Mouse (Mus musculus): ENCODE results near the gene Susd2. TPM values are rescaled to one million over a fixed set of nuclear protein-coding genes. Genes with fewer than 3 reads are reported as not detected.
A peak's percentile ranks its signal among the peaks of the same experiment; 100 is the strongest.

The Susd2 gene
- polyA plus RNA-seq, 1 experiment from 2014 or later = 3.6 TPM

DNA sequence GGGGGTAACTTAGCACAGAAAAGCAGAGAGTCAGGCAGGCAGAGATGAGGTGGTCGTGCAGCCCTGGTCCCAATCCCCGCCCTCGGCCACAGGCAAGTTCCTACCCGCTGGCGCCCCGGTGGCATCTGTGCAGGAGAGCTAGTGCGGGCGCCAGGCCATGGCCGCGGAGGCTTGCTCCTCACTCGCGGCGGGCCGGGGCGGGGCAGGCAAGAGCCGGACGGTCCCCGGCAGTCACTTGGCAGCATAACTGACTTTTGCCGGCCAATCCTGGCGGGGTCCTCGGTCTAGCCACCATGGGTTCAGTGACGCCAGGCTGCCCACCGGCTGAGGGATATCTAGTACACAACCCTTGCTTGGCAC lies 24.1 kb upstream of the Susd2 start:
- H3K9me3 ChIP-seq = no peaks in the 10 kb centered on the region
- H3K9ac ChIP-seq = peak overlapping the region; percentile 64
- H3K4me2 ChIP-seq (replicated peaks) = peak overlapping the region; percentile 99
- peaks cover 22% of the 10 kb centered on the region for H3K36me3 ChIP-seq
- H3K4me3 ChIP-seq = peak overlapping the region; percentile 55
- 1% methylated on average over 23 of the region's 23 CpGs for WGBS
- H3K27me3 ChIP-seq (replicated peaks) = peaks cover 12% of the 10 kb centered on the region
- no peak overlapping the region for H3K27ac ChIP-seq
- peak; percentile 62 for ATAC-seq (ENCODE audit: low FRiP score, low read depth)
- peaks cover 21% of the 10 kb centered on the region for H3K4me1 ChIP-seq

- peak; percentile 57 for ATAC-seq (ENCODE audit: low FRiP score, low read depth)
- peak overlapping the region; percentile 99 for H3K4me2 ChIP-seq (replicated peaks)
- no peak overlapping the region for H3K27ac ChIP-seq
- WGBS = 1% methylated on average over 63 of the region's 63 CpGs
- peaks cover 12% of the 10 kb centered on the region for H3K27me3 ChIP-seq (replicated peaks)
- peak overlapping the region; percentile 55 for H3K4me3 ChIP-seq
- H3K9me3 ChIP-seq = no peaks in the 10 kb centered on the region
- peaks cover 26% of the 10 kb centered on the region for H3K36me3 ChIP-seq
- H3K4me1 ChIP-seq = peaks cover 21% of the 10 kb centered on the region
- H3K9ac ChIP-seq = peak overlapping the region; percentile 64
Observed at GRCm38 (mm10) chr10:75667115-75667910, 23.5 kb upstream of the Susd2 start.

DNA sequence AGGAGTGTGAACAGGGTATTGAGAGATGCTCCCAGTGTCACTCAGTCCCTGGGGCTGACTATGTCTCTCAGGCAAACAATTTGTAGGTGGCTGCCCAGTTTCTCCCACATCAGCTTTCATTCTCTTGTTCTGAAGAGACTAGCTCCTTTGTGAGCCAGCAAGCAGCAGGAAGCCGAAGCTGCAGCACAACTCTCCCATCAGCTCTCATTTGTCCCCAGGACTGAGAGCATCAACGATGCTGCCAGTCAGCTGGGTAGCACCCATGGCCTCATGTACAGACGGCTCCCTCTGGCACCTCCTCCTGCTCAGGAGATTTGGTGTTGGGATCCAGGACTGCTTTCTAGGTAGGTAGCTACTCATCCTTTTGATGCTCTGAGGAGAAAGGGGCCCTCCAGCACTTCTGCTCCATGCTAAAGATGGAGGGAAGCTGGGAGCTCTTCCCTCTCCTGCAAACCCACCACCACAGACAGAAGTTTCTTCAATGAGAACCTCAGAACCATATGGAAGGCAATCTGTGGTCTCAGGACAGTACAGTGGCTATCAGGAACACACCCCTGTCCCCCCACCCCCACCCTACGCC lies 22.7 kb upstream of the Susd2 start:
- ATAC-seq (ENCODE audit: low FRiP score, low read depth) = peak; percentile 51; the same call in 1 of the 2 replicates
- Histone ChIP-seq H3K36me3 (peaks cover 32% of the 10 kb centered on the region), H3K4me3 (peak overlapping the region; percentile 55), H3K9me3 (no peaks in the 10 kb centered on the region), H3K4me2 (replicated peaks) (peak overlapping the region; percentile 99), H3K27me3 (replicated peaks) (peaks cover 12% of the 10 kb centered on the region), H3K4me1 (peaks cover 21% of the 10 kb centered on the region), H3K27ac (no peak overlapping the region), H3K9ac (peak overlapping the region; percentile 64; the same call in 1 of the 2 replicates)
- WGBS = 32% methylated on average over 4 of the region's 4 CpGs

DNA sequence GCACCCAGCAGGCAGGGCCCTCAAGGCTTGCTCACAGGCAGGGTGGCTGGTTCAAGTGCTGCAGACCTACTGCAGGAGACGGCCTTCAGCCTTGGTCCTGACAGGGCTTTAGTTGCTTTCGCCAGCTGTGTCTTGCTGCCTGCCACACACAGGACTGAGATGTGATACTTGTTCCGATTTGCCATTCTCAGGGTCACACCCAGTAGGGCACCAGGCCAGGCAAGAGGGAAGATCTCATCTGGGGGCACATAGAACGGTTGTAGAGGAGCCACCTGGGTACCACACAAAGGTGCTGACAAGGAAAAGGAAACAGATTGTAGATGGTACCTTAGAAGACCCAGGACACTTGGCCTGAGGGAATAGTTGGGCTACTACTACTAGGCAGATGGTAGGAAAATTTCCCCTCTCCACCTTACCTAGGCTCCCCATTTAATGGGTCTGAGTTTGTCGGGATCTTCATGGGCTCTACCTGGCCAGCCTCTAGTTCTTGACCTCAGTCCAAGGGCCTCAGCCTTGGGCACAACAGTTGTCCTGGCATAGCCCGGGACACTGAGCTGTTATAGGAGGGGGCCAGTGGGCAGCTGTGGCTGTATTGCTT lies 21.0 kb upstream of the Susd2 start:
- no peak overlapping the region for H3K9ac ChIP-seq
- peaks cover 12% of the 10 kb centered on the region for H3K27me3 ChIP-seq (replicated peaks)
- 92% methylated on average over 6 of the region's 6 CpGs for WGBS
- H3K4me1 ChIP-seq = peaks cover 21% of the 10 kb centered on the region
- peaks cover 22% of the 10 kb centered on the region for H3K36me3 ChIP-seq
- H3K4me2 ChIP-seq (replicated peaks) = no peak overlapping the region
- H3K4me3 ChIP-seq = no peak overlapping the region
- H3K9me3 ChIP-seq = no peaks in the 10 kb centered on the region
- ATAC-seq (ENCODE audit: low FRiP score, low read depth) = no peak
- no peak overlapping the region for H3K27ac ChIP-seq

GRCm38 (mm10) chr10:75662575-75662974 lies 18.8 kb upstream of the Susd2 start:
- peaks cover 36% of the 10 kb centered on the region for H3K36me3 ChIP-seq
- no peak for ATAC-seq (ENCODE audit: low FRiP score, low read depth)
- no peaks in the 10 kb centered on the region for H3K27me3 ChIP-seq (replicated peaks)
- no peak overlapping the region for H3K9ac ChIP-seq
- H3K4me3 ChIP-seq = no peak overlapping the region
- no peak overlapping the region for H3K27ac ChIP-seq
- H3K9me3 ChIP-seq = no peaks in the 10 kb centered on the region
- WGBS = 94% methylated on average over 4 of the region's 4 CpGs
- no peak overlapping the region for H3K4me2 ChIP-seq (replicated peaks)
- H3K4me1 ChIP-seq = peaks cover 14% of the 10 kb centered on the region

- ATAC-seq (ENCODE audit: low FRiP score, low read depth) = no peak
- H3K4me3 ChIP-seq = no peak overlapping the region
- H3K27ac ChIP-seq = no peak overlapping the region
- no peak overlapping the region for H3K9ac ChIP-seq
- H3K4me2 ChIP-seq (replicated peaks) = no peak overlapping the region
- H3K9me3 ChIP-seq = no peaks in the 10 kb centered on the region
- H3K4me1 ChIP-seq = peaks cover 7% of the 10 kb centered on the region
- H3K27me3 ChIP-seq (replicated peaks) = no peaks in the 10 kb centered on the region
- H3K36me3 ChIP-seq = peaks cover 43% of the 10 kb centered on the region
- 78% methylated on average over 3 of the region's 3 CpGs for WGBS
Observed at GRCm38 (mm10) chr10:75661876-75662275, 18.1 kb upstream of the Susd2 start.

- H3K27ac ChIP-seq = no peak overlapping the region
Observed at GRCm38 (mm10) chr10:75661381-75661780, 17.6 kb upstream of the Susd2 start.

GRCm38 (mm10) chr10:75657772-75658171 lies 14.0 kb upstream of the Susd2 start:
- H3K27me3 ChIP-seq (replicated peaks) = no peaks in the 10 kb centered on the region
- ATAC-seq (ENCODE audit: low FRiP score, low read depth) = no peak
- no peak overlapping the region for H3K4me2 ChIP-seq (replicated peaks)
- H3K27ac ChIP-seq = no peak overlapping the region
- no peaks in the 10 kb centered on the region for H3K9me3 ChIP-seq
- WGBS = over 99% methylated on average over 7 of the region's 7 CpGs
- H3K9ac ChIP-seq = no peak overlapping the region
- H3K36me3 ChIP-seq = peaks cover 70% of the 10 kb centered on the region
- H3K4me3 ChIP-seq = no peak overlapping the region
- no peaks in the 10 kb centered on the region for H3K4me1 ChIP-seq

More at GRCm38 (mm10) chr10:75661381-75661780, 17.6 kb upstream of the Susd2 start:
- Histone ChIP-seq H3K9me3 (no peaks in the 10 kb centered on the region), H3K36me3 (peaks cover 48% of the 10 kb centered on the region), H3K4me3 (no peak overlapping the region), H3K27me3 (replicated peaks) (no peaks in the 10 kb centered on the region), H3K4me2 (replicated peaks) (no peak overlapping the region), H3K4me1 (peaks cover 2% of the 10 kb centered on the region; the same call in 1 of the 2 replicates), H3K9ac (no peak overlapping the region)
- WGBS = 92% methylated on average over 6 of the region's 6 CpGs
- ATAC-seq (ENCODE audit: low FRiP score, low read depth) = no peak

GRCm38 (mm10) chr10:75657165-75657564 lies 13.4 kb upstream of the Susd2 start:
- Histone ChIP-seq H3K4me2 (replicated peaks) (no peak overlapping the region), H3K27ac (no peak overlapping the region), H3K36me3 (peaks cover 72% of the 10 kb centered on the region), H3K9me3 (no peaks in the 10 kb centered on the region), H3K9ac (no peak overlapping the region), H3K27me3 (replicated peaks) (no peaks in the 10 kb centered on the region), H3K4me1 (no peaks in the 10 kb centered on the region), H3K4me3 (no peak overlapping the region)
- WGBS = 92% methylated on average over 5 of the region's 5 CpGs
- no peak for ATAC-seq (ENCODE audit: low FRiP score, low read depth)

DNA sequence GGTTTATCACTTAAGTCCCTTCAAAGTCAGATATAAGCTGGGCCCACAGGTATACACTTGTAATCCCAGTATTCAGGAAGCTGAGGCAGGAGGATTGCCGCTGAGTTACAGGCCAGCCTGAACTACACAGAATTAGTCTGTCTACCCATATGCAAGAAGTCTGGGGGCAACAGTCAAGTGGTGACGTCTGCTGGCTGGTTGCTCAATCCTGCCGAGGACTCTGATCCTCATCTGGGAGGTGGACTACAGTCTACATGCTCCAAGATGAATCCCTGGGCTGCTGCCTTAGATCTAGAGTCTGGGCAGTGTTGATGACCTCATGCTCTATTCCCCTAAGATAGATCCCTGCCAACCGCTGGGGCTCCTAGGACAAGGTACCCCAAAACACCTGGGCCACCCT lies 10.2 kb upstream of the Susd2 start:
- peaks cover 97% of the 10 kb centered on the region for H3K36me3 ChIP-seq
- H3K27me3 ChIP-seq (replicated peaks) = no peaks in the 10 kb centered on the region
- H3K4me2 ChIP-seq (replicated peaks) = no peak overlapping the region
- 90% methylated on average over 4 of the region's 4 CpGs for WGBS
- H3K27ac ChIP-seq = no peak overlapping the region
- ATAC-seq (ENCODE audit: low FRiP score, low read depth) = no peak
- H3K4me3 ChIP-seq = no peak overlapping the region
- no peak overlapping the region for H3K9ac ChIP-seq
- H3K9me3 ChIP-seq = no peaks in the 10 kb centered on the region
- no peaks in the 10 kb centered on the region for H3K4me1 ChIP-seq

DNA sequence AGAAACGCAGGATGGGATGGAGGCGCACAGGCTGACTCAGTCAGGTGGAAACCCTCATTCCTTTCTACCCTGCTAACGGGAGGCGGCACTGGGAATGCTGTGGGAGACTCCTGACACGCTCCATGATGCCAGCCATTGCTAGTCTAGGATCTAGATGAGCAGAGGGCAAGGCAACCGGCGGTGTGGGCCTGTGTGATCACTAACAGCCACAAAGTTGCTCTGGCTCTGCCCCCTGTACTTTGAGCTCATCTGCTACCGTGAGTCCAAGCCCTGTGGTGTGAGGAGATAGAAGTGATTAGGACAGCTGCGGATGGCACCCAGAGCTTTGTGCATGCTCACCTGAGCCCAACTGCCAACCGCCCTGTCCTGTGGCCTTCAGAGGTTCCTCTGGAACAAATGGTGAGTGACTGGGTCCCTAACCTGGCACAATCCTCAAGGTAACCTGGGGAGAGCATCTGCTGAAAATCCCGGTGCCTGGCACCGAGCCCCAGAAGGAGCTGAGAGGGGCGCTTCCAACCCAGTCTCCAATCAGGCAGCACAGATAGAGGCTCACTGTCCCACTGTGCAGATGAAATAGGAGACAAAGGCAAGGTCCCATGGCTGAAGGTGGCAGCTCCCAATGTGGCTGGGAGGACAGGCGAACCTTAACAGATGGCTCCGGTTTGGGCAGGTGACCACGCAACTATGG lies 7.7 kb upstream of the Susd2 start:
- Histone ChIP-seq H3K9ac (no peak overlapping the region), H3K4me1 (no peaks in the 10 kb centered on the region), H3K4me3 (no peak overlapping the region), H3K9me3 (no peaks in the 10 kb centered on the region), H3K4me2 (replicated peaks) (no peak overlapping the region), H3K27ac (no peak overlapping the region), H3K36me3 (peaks cover 98% of the 10 kb centered on the region), H3K27me3 (replicated peaks) (no peaks in the 10 kb centered on the region; the same call in 1 of the 2 replicates)
- ATAC-seq (ENCODE audit: low FRiP score, low read depth) = no peak
- 97% methylated on average over 16 of the region's 16 CpGs for WGBS

DNA sequence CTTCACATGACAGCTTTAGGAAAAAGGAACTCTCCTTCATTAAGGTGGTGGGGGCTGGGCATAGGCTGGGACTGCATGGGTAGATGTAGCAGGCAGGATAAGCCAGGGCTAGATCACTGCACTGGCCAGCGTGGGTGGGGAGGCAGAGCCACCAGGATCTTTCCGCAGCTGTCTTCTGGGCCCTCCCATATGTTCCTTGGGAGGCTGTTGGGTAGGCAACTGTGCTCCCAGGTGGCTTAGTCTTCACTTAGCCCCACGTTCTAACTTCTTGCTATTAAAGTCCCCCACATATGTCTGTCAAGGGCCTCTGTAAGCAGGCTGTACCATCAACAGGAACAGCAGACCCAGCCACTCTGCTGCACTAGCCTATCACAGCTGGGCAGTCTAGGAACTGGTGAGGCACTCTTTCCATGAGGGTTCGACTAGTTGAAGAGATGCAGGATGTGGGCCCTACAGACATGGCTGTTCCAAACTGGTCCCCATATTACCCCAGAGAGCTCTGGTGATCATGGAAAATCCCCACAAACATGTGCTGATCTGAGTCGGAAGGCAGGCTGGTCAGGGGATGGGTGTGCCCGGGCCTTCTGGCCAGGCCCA lies 6.6 kb upstream of the Susd2 start:
- no peak overlapping the region for H3K9ac ChIP-seq
- no peak overlapping the region for H3K4me3 ChIP-seq
- no peak overlapping the region for H3K27ac ChIP-seq
- H3K4me1 ChIP-seq = no peaks in the 10 kb centered on the region
- peaks cover 96% of the 10 kb centered on the region for H3K36me3 ChIP-seq
- H3K27me3 ChIP-seq (replicated peaks) = no peaks in the 10 kb centered on the region; the same call in 1 of the 2 replicates
- ATAC-seq (ENCODE audit: low FRiP score, low read depth) = no peak
- no peaks in the 10 kb centered on the region for H3K9me3 ChIP-seq
- WGBS = 93% methylated on average over 6 of the region's 6 CpGs
- H3K4me2 ChIP-seq (replicated peaks) = no peak overlapping the region

Data from neural tube, embryonic 12.5 days (tissue).